Mouse (Mus musculus): Measurements from ENCODE around the gene Gm960. TPM values are rescaled to one million over a fixed set of nuclear protein-coding genes. Genes with fewer than 3 reads are reported as not detected.

Gm960 gene
- polyA plus RNA-seq, 1 experiment from 2014 or later: 1.4 TPM

DNA sequence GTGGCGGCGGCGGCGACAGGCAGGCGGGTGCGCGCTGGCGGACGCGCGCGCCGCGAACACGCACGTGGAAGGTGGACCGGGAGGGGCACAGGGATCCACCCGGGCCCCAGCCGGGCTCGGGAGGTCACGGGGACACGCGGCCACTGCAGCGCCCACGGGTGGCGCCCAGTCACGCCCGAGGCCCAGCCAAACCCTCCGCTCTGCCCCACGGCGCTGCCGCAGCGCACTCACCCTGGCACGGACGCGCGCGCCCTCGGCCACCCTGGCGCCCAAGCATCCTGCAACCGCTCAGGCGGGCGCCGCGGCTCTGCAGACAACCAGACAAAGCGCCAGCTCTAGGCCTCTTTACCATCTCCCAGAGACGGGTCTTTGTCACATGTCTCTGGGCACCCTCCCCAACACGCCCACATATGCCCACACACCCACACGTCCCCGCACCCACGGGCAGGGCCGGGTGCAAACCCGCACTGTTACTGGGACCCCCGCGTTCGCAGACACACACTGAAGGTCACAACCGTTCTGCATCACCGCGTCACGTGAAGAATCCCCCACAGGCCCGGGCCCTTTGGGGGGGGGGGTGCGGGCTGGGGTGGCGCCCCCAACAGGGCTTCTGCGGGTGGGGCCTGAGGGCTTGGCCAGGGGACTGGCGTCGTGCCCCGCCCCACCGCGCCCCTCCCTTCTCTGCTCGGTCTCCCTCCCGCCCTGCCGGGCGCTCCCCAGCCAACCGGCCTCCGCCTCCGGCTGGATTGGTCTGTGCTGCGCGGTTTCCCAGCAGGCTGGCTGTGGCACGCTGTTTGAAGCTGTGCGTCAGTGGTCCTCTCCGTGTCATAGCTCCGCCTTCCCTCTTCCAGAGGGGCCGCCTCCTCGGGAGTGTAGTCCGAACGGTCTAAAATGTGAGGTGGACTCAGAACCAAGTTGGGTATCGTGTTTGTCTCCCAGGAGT lies 83.0 kb downstream of the Gm960 start, which contains the start of gene Lrfn4:
Gene Lrfn4 (minus strand): TSS at position 517 of the 943 bp plus-strand sequence.
- Histone ChIP-seq H3K4me3 (ENCODE audit: low read depth, low read length) (peak within 1 kb of the TSS; percentile 71), H3K4me1 (ENCODE audit: insufficient read depth, low read depth, low read length) (peaks cover 6% of the 10 kb centered on the region), H3K4me2 (replicated peaks; ENCODE audit: low read depth, low read length) (peak within 1 kb of the TSS; percentile 98), H3K9ac (replicated peaks; ENCODE audit: low read depth) (peak within 1 kb of the TSS; percentile 72), H3K9me3 (ENCODE audit: low read length) (no peaks in the 10 kb centered on the region), H3K27ac (ENCODE audit: low read length) (peak within 1 kb of the TSS; percentile 82), H3K36me3 (ENCODE audit: insufficient read depth, low read length) (no peaks in the 10 kb centered on the region), H3K27me3 (replicated peaks; ENCODE audit: insufficient read depth, low read length) (no peaks in the 10 kb centered on the region)
- under 1% methylated on average over 57 of the region's 87 CpGs for WGBS
- DNase-seq (ENCODE audit: low spot score) (peak; percentile 95), ATAC-seq (peak; percentile 95)
- TF ChIP-seq CTCF (IDR thresholded peaks at IDR 0.05) (peak; percentile 36), EP300 (IDR thresholded peaks at IDR 0.05) (no peak)

DNA sequence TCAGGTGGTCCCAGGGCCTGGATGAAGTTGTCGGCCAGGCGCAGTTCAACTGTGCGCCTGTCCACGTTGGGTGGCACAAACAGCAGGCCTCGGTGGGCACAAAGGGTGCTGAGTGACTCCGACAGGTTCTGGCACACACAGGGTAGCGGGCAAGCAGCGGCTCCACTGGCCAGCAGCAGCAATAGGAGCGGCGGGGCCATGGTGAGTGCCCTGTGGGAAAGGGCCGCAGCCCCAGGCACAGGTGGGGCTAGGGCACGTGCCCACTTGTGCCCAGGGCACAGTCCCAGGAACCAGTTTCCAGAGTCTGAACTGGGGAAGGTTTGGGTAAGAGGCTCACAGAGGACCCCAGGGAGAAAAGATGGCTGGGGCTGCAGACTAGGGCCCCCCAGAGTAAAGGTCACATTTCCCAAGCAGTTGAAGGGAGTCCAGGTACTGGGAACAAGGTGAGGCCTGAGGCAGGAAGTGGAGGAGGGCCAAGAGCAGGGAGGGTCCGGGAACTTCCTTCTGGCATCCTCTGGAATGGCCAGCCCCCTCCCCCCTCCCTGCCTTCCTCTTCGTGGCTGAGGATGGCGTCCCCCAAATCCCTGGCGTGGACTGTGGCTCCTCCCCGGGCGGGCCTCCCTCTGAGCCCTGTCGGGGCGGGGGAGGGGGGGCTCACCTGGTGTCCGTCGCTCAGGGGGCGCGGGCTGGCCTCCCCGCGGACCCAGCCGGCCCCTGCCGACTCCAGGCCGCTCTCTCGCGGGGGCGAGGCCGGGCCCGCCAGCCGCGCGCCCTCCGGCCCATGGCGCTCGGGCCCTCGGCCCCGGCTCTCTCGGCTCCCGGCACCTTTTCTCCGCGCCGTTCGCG lies 83.9 kb downstream of the Gm960 start:
- Histone ChIP-seq H3K4me3 (ENCODE audit: low read depth, low read length) (peak overlapping the region; percentile 71), H3K9ac (replicated peaks; ENCODE audit: low read depth) (peak overlapping the region; percentile 72), H3K4me1 (ENCODE audit: insufficient read depth, low read depth, low read length) (peaks cover 6% of the 10 kb centered on the region), H3K36me3 (ENCODE audit: insufficient read depth, low read length) (no peaks in the 10 kb centered on the region), H3K27me3 (replicated peaks; ENCODE audit: insufficient read depth, low read length) (no peaks in the 10 kb centered on the region), H3K27ac (ENCODE audit: low read length) (peak overlapping the region; percentile 82), H3K9me3 (ENCODE audit: low read length) (no peaks in the 10 kb centered on the region), H3K4me2 (replicated peaks; ENCODE audit: low read depth, low read length) (peak overlapping the region; percentile 98)
- ATAC-seq: peak; percentile 4; the same call in 1 of the 2 replicates
- DNase-seq (ENCODE audit: low spot score): peak; percentile 69
- TF ChIP-seq CTCF (IDR thresholded peaks at IDR 0.05) (peak; percentile 8; the same call in 1 of the 2 replicates), EP300 (IDR thresholded peaks at IDR 0.05) (no peak)
- 30% methylated on average over 26 of the region's 49 CpGs for WGBS

DNA sequence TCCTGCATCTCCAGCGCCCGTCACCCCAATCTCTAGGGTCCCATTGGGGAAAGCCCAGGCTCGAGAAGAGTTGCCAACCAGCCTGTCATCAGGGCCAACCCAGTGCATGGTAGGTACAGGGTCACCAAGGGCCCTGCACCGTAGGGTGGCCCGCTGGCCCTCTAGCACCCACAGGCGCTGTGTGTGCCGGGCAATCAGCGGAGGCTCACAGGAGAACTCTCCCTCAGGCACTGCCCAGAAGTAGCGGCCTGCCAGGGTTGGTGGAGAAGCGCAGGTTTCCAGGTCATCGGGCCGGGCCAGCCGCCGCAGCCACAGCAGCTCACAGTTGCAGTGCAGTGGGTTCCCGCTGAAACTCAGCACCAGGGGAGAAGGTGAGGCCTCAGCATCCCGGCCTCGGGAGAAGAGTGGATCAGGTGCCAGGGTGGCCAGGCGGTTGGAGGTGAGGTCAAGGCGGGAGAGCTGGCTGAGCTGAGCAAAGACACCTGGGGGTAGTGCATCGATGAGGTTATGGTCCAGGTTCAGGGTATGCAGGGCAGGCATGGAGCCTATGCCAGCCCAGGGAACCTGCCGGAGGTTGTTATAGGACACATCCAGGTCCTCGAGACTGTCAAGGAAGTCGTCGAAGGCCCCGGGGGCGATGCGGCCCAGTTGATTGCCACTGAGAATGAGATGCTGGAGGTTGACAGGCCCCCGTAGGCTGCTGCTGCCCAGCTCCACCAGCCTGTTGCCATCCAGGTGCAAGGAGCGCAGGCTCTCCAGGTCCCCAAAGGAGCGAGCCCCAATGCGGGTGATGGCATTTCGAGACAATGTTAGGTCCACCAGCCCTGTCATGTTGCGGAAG lies 84.8 kb downstream of the Gm960 start:
- ATAC-seq: no peak
- Histone ChIP-seq H3K36me3 (ENCODE audit: insufficient read depth, low read length) (no peaks in the 10 kb centered on the region), H3K4me3 (ENCODE audit: low read depth, low read length) (no peak overlapping the region), H3K4me2 (replicated peaks; ENCODE audit: low read depth, low read length) (0 out of 2 replicates have a peak overlapping the region, but pooled peaks have one; percentile 98), H3K27ac (ENCODE audit: low read length) (0 out of 2 replicates have a peak overlapping the region, but pooled peaks have one; percentile 82), H3K4me1 (ENCODE audit: insufficient read depth, low read depth, low read length) (peaks cover 6% of the 10 kb centered on the region), H3K9me3 (ENCODE audit: low read length) (no peaks in the 10 kb centered on the region), H3K9ac (replicated peaks; ENCODE audit: low read depth) (no peak overlapping the region), H3K27me3 (replicated peaks; ENCODE audit: insufficient read depth, low read length) (no peaks in the 10 kb centered on the region)
- TF ChIP-seq CTCF (IDR thresholded peaks at IDR 0.05) (no peak), EP300 (IDR thresholded peaks at IDR 0.05) (no peak)
- 86% methylated on average over 32 of the region's 33 CpGs for WGBS
- no peak for DNase-seq (ENCODE audit: low spot score)

DNA sequence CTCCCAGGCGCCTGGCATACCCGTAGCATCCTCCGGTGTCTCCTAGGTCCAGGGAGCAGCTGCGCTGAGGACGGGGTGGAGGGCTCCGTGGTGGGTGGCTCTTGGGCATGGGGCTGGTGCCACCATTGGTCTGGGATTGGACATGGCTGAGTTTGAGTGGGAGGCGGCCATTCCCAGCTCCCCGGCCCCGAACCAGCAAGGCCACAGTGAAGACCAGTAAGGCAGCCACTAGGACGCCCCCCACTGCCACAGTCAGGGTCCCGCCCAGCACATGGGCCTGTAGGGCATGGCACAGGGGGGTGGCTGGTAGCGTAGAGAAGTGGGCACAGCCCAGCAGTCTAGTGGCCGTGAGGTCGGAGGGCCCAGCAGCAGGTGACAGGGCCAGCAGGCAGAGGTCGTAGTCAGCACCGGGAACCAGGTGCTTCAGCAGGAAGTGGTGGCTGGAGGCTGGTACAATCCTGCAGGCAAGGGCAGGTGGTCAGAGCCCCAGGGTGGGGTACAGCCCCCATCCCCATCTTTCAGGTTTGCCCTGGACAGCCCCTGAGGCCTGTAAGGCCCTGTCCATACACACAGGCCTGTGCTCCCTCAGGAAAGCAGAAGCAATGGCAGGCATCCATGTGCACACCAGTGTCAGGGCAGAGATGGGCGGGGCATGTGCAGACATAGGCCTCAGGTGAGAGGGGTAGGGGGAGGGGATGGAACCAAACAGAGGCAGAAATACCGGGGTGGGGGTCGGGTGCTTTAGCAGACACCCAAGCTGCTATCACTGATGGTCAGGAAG lies 86.1 kb downstream of the Gm960 start:
- TF ChIP-seq EP300 (IDR thresholded peaks at IDR 0.05): no peak
- TF ChIP-seq CTCF (IDR thresholded peaks at IDR 0.05): no peak
- Histone ChIP-seq H3K4me1 (ENCODE audit: insufficient read depth, low read depth, low read length) (peaks cover 6% of the 10 kb centered on the region), H3K27me3 (replicated peaks; ENCODE audit: insufficient read depth, low read length) (no peaks in the 10 kb centered on the region), H3K9ac (replicated peaks; ENCODE audit: low read depth) (no peak overlapping the region), H3K4me3 (ENCODE audit: low read depth, low read length) (no peak overlapping the region), H3K27ac (ENCODE audit: low read length) (no peak overlapping the region), H3K36me3 (ENCODE audit: insufficient read depth, low read length) (no peaks in the 10 kb centered on the region), H3K9me3 (ENCODE audit: low read length) (no peaks in the 10 kb centered on the region), H3K4me2 (replicated peaks; ENCODE audit: low read depth, low read length) (no peak overlapping the region)
- 90% methylated on average over 19 of the region's 19 CpGs for WGBS
- DNase-seq (ENCODE audit: low spot score) (no peak), ATAC-seq (no peak)

DNA sequence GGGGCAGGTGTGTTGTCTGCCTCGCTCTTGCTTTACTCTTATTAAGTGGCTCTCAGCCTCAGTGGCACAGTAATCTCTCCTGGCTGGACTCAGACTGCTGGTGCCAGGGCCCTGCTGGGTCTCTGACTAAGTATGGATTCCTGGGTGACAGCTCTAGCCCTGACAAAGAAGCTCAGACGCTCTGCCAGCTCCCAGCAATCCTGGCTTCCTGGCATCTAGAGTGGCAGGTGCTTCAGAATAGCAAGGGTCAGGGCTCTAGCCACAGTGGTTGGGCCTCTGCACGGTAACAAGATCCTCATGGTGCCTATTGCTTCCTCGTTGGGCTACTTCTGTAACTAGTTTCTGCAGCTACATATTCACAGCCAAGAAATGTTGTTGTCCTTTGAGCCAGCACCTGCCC lies 88.4 kb downstream of the Gm960 start:
- H3K9ac ChIP-seq (replicated peaks; ENCODE audit: low read depth): no peak overlapping the region
- DNase-seq (ENCODE audit: low spot score) (no peak), ATAC-seq (no peak)
- no peak for TF ChIP-seq CTCF (IDR thresholded peaks at IDR 0.05)
- no peak for TF ChIP-seq EP300 (IDR thresholded peaks at IDR 0.05)
- H3K4me2 ChIP-seq (replicated peaks; ENCODE audit: low read depth, low read length): no peak overlapping the region
- no peaks in the 10 kb centered on the region for H3K4me1 ChIP-seq (ENCODE audit: insufficient read depth, low read depth, low read length)
- H3K4me3 ChIP-seq (ENCODE audit: low read depth, low read length): no peak overlapping the region
- H3K27ac ChIP-seq (ENCODE audit: low read length): no peak overlapping the region
- no peaks in the 10 kb centered on the region for H3K36me3 ChIP-seq (ENCODE audit: insufficient read depth, low read length)
- no peaks in the 10 kb centered on the region for H3K27me3 ChIP-seq (replicated peaks; ENCODE audit: insufficient read depth, low read length)
- H3K9me3 ChIP-seq (ENCODE audit: low read length): no peaks in the 10 kb centered on the region
- 38% methylated on average over 4 of the region's 4 CpGs for WGBS

Measured in lung, postnatal 0 days (tissue).